Mouse (Mus musculus): ENCODE measurements around the gene Saa2.
"Not testable (repeated sequence)": the region's sequence is repeated elsewhere in the genome, so short reads cannot be mapped to it uniquely, and the experiment has no call there.

The Saa2 gene

DNA sequence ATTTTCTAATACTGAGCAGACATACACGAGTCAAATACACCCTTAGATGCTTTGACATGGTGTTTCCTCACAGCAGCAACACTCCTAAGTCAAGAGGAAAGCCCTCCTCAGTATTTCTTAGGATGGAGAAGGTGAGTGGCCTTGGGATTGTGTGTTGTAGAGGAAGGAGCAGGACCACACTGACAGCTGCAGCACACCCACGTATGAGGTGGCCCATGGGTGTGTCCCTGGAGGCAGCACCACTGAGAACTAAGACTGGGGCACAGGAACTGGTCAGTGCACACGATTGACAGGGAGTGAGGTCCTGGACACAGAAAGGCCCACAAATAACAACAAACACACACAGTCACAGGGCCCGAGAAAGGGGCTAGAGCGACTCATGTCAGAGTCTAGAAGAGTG, 11.5 kb upstream of the Saa2 start:
- CTCF ChIA-PET = not testable (repeated sequence)
- POLR2A ChIA-PET = interaction anchor here in 1 of 4 experiments (0.7 kb wide), 1 partner anchor 218 kb away, joined by 3 read pairs; the partner anchor contains the start of gene Uevld

DNA sequence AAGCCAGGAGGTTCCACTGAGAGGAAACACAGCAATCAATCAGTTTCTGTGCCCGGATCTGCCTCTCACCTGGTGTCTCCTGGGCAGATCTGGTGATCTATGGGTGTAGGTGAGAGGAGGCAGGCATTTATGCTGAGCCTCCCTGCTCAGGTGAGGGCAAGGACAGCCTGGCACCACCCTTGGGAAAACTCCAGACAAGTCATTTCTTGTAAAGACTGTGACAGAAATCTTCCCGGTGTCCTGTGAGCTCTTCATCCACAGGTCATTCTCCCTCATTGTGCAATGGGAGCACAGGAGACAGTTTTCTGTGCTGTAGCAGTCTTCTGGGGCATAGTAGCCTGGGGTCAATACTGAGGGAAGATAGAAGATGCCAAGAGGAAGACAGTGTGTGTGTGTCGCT, 8.7 kb upstream of the Saa2 start, which contains the start of gene Saa1:
Gene Saa1, minus strand, starts transcription at position 101 of the 400 bp plus-strand sequence.
- CTCF ChIA-PET = not testable (repeated sequence)
- POLR2A ChIA-PET = interaction anchor here in 1 of 4 experiments (1.4 kb wide), 1 partner anchor 12 kb away, joined by 3 read pairs; no protein-coding TSS in a partner anchor

DNA sequence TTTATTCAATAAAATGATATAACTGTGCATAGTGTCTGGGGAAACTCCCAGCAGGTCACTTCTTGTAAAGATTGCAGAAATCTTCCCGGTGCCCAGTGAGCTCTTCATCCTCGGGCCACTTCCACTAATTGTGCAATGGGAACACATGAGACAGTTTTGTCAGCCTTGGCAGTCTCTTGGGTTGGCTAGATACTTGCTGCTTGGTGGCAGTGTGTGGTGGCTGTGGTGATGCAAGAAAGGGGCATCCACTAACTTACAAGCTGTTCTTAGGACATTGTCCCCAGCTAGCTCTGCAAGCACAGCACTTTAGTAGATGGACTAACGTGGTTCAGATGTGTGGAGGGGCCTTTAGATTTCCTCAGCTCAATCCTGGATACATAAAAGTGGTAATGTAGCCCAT, 5.8 kb upstream of the Saa2 start:
- POLR2A ChIA-PET = interaction anchor here in 2 of 4 experiments (0.8 to 1.2 kb wide), 4 partner anchors 12 to 172 kb away, joined by 3 to 5 read pairs (median 4); no protein-coding TSS in a partner anchor
- CTCF ChIA-PET = interaction anchor here in 1 of 4 experiments (1.3 kb wide), 1 partner anchor 10 kb away, joined by 3 read pairs; no protein-coding TSS in a partner anchor

DNA sequence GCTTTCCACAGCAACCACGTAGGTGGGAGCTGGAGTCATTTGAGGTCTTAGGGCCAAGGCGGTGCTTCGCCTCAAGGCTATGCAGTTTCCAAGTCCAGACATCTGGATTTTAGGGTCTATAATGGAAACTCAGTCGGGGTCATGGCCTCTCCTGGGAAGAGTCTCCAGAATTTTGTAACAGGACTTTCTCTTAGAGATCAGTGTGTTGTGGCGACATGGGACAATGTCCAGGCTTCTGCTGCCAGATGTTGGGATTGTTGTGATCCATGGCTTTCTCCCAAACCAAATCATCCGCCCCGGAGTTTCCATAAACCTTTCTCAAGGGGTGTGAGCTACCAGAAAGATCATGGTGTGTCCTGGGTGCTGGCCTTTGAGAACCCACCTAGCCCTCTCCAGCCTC, 5.2 kb upstream of the Saa2 start:
- POLR2A ChIA-PET = interaction anchor here in 2 of 4 experiments (0.8 to 1.2 kb wide), 4 partner anchors 12 to 172 kb away, joined by 3 to 5 read pairs (median 4); no protein-coding TSS in a partner anchor
- CTCF ChIA-PET = interaction anchor here in 1 of 4 experiments (1.3 kb wide), 1 partner anchor 9 kb away, joined by 3 read pairs; no protein-coding TSS in a partner anchor

DNA sequence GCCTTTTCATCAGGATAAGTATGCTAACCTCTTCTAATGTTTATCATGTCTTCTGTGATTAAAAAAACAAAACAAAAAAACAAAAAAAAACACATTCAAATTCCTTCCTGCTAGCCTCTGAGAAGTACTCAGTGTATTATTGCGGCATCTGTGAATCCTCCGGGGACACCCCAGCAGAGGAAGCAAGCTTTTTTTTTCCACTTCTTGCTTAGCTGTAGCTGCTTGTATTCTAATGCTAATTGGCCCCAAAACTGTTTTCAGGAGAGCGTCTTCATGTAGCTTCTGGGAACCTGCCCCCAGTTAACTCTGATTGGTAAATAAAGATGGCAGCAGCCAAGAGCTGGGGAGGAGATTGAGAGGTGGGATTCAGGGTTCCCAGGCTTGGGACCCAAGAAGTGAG, 3.1 kb upstream of the Saa2 start:
- CTCF ChIA-PET = interaction anchor here in 2 of 4 experiments (0.5 to 0.8 kb wide), 2 partner anchors 10 to 38 kb away, joined by 3 to 4 read pairs; no protein-coding TSS in a partner anchor

DNA sequence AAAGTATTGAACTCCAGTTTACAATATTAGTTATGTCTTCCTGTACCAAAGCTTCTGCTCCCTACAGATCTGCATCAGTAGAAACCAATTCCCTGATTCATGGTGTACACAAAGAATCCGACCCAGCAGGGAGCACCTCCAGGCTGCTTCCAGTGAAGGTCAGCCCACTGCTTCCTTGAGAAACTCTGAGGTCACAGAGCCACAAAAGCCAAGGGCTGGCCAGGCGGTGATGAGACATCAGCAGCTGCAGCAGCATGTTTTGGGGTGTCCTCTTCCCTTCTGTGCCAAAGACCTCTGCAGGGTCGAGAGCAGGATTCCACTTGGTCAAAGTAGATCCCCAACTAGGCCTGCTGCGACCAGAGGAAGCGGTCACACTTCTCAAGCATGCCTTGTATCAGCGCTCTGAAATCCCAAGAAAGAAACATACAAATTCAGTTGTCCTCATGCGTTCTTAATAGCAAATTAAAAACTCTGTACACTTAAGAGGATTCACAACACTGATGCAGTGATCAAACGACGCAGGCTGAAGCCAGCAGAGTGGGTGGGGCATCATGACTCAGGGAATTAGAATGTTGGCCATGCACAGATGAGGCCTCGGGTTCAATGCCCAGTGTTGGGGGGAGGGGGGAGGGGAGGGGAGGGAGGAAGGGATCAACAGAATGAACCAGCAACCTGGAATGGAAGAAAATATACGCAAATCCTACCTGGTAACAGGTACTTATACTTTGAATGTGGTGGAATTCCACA, 9.6 kb downstream of the Saa2 start:
- CTCF ChIA-PET = interaction anchor here in 3 of 4 experiments (0.5 to 0.8 kb wide), 4 partner anchors 8 to 16 kb away, joined by 3 to 4 read pairs (median 4); no protein-coding TSS in a partner anchor
- POLR2A ChIA-PET = interaction anchor here in 2 of 4 experiments (0.5 to 1.4 kb wide), 8 partner anchors 8 to 97 kb away, joined by 3 to 4 read pairs (median 3); no protein-coding TSS in a partner anchor

More for the DNA sequence above, 3.1 kb upstream of the Saa2 start:
- POLR2A ChIA-PET = interaction anchor here in 3 of 4 experiments (0.6 to 1.6 kb wide), 28 partner anchors 8 to 1261 kb away, joined by 3 to 10 read pairs (median 3); partner anchors contain the start of genes Gtf2h1 (in 1 of the 3), Hps5 (in 1 of the 3), Saa3 (in 1 of the 3) and Saa4 (in 1 of the 3)

DNA sequence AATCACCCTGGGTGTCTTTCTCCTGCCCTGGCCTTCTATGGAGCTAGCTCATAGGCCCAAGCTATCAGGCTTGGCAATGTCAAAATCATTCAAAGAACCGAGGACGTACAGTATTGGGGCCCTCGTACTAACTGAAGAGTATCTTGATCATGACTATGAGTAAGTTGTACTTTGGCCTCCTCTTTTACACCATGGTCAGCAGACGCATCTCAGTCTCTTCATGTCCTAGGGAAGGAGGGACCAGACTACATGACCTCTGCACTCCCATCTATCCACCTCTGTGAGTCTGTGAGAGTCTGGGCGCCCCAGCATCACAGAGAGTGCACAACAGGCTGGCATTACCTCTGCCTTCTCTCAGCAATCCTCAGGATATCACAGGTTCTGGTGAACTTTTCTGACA, 11.0 kb downstream of the Saa2 start:
- ChIA-PET POLR2A (interaction anchor here in 3 of 4 experiments (0.5 to 1.3 kb wide), 8 partner anchors 13 to 160 kb away, joined by 3 to 6 read pairs (median 3); partner anchors contain the start of gene Saa3 (in 1 of the 3)), CTCF (interaction anchor here in 2 of 4 experiments (0.7 to 1.5 kb wide), 3 partner anchors 8 to 188 kb away, joined by 3 to 5 read pairs (median 3); partner anchors contain the start of gene Saal1 (in 1 of the 2))

DNA sequence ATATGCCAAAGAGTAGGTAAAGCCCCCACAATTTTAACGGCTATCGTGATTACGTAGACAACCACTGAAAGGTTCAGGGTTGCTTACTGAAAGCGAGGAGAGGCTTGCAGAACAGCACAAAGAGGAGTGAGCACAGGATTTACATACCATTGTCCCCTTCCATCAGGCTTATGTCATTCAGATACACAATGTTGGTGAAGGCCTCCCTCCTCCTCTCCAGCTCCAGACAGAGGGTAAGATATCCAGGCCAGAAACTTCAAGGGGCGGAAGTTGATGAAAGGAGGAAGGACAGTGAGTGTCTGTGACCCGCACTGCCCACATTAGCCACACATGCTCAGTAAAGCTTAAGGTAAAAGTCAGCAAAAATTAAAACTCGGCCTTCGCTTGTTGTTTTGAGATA, 13.1 kb downstream of the Saa2 start:
- ChIA-PET POLR2A (interaction anchor here in 1 of 4 experiments (0.6 to 1.1 kb wide), 3 partner anchors 60 to 74 kb away, joined by 3 read pairs; no protein-coding TSS in a partner anchor), CTCF (interaction anchor here in 1 of 4 experiments (0.6 kb wide), 1 partner anchor 385 kb away, joined by 3 read pairs; no protein-coding TSS in a partner anchor)

DNA sequence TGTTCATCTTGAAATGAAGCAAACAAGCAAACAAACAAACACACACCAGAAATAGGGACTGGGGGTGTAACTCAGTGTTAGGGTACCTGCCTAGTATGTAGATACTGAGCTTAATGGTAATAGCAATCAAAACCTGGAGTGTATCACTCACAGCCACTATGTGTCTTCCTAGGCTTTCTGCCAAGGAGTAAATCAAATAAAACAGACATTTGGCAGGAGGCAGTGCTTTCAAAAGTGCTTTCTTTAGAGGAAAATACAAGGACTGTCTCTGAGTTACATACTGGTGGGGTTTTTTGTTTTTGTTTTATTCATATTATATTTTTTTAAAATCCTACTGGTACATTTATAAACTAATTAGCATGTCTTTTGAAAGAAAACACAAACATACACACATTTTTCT, 15.8 kb downstream of the Saa2 start:
- CTCF ChIA-PET = interaction anchor here in 2 of 4 experiments (0.7 to 1.1 kb wide), 3 partner anchors 50 to 670 kb away, joined by 3 read pairs; no protein-coding TSS in a partner anchor
- POLR2A ChIA-PET = interaction anchor here in 2 of 4 experiments (1.0 to 2.1 kb wide), 6 partner anchors 9 to 32 kb away, joined by 3 to 11 read pairs (median 4); partner anchors contain the start of genes Gtf2h1 (in 2 of the 2) and Hps5 (in 2 of the 2)

DNA sequence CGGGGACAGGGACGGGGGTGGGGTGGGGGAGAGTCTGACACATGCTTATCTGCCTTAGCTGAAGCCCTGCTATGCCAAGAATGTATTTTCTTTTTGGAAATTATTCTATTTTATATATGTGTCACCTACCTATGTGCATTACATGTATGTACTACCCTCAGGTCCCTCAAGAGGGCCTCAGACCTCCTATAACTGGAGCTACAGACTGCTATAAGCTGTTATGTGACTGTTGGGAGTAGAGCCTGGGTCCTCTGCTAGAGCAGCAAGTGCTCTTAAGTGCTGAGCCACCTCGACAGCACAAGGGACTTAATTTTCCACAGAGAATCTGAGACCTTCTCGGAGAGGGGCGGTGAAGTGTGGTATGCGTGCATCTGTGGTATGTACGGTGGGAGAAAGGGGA, 16.9 kb downstream of the Saa2 start:
- ChIA-PET POLR2A (interaction anchor here (0.6 to 2.1 kb wide), 18 partner anchors 9 to 89 kb away, joined by 3 to 11 read pairs (median 4); partner anchors contain the start of genes Gtf2h1 (in 2 of the 4), Hps5 (in 2 of the 4) and Saal1 (in 1 of the 4)), CTCF (interaction anchor here (0.5 to 4.1 kb wide), 18 partner anchors 13 to 1114 kb away, joined by 3 to 28 read pairs (median 3); partner anchors contain the start of genes Saal1 (in 3 of the 4), Gtf2h1 (in 1 of the 4), Hps5 (in 1 of the 4) and Saa3 (in 1 of the 4))

DNA sequence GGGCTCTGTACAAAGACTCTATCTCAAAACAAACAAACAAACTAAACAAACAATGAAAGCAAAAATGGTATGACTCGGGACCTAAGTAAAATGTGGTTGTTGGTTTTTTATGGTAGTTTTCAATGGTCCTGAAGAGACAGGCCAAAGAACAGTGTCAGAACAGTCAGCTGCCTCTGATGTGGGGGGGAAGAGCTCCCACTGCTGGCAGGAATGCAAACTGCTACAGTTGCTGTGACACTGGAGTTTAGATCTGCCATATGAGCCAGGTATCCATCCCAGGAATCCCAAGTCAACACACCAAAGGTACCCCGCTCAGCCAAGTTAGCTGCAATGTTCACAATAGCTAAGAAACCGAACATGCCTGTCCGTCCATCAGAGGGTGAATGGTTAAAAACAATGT, 19.1 kb downstream of the Saa2 start:
- POLR2A ChIA-PET = interaction anchor here (0.5 to 2.4 kb wide), 18 partner anchors 11 to 285 kb away, joined by 3 to 13 read pairs (median 5); partner anchors contain the start of genes Gtf2h1 (in 2 of the 4), Hps5 (in 2 of the 4), Saa2 (in 1 of the 4) and Saa3 (in 1 of the 4)
- CTCF ChIA-PET = interaction anchor here (0.6 to 4.1 kb wide), 34 partner anchors 8 to 378 kb away, joined by 3 to 28 read pairs (median 4); partner anchors contain the start of genes Saa3 (in 2 of the 4) and Saal1 (in 2 of the 4)

DNA sequence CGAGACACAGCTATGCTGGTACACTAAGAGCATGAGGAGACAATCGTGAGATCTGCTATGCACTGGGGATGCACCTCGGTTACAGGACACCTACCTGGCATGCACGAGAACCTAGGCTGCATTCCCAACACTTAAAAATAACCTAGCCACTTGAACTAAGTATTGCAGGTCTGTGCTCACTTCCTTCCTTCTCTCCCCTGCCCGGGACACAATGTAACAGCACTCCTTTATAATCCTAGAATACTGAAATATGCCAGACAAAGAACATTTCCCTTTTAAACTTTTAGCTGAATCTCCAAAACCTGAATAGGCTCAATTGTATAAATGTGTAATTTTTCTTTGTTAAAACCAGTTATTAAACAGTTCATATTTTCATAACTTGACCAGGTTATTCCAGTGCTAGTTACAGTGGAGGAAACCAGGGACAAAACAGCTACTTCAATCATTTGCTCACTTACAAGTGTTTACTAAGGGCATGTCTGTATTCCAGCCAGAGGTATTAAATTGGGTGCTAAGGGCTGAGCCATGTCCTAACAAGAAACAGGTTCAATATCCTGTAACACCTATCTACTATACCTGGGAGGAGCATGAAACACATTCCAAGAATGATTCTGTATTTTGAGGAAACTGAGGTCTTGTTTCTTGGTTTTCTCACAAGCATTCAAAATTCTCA, 37.7 kb downstream of the Saa2 start:
- ChIA-PET CTCF (interaction anchor here in 2 of 4 experiments (0.7 to 1.0 kb wide), 2 partner anchors 19 to 79 kb away, joined by 3 to 4 read pairs; partner anchors contain the start of gene Saal1 (in 1 of the 2)), POLR2A (interaction anchor here in 2 of 4 experiments (0.7 to 1.1 kb wide), 2 partner anchors 28 to 226 kb away, joined by 3 to 11 read pairs; no protein-coding TSS in a partner anchor)

DNA sequence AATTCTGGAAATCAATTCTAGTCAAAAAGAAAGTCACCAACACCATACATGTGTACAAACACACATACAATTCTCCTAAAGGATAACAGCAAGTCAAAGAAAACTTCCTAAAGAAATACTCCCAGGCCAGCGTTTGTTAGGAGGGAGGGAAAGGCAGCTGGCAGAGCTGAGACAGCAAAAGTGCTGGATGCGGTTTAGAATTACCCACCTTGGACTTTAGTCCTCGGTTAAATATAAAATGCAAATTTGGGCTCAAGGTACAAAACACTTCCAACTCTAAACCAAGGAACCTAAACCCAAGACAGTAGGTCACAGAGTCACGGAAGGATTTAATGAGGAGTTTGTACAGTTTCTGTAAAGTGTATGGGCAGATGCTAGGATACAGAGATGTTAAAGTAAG, 42.3 kb downstream of the Saa2 start:
- POLR2A ChIA-PET = interaction anchor here in 1 of 4 experiments (3.1 to 3.3 kb wide), 2 partner anchors 8 to 12 kb away, joined by 14 to 25 read pairs; no protein-coding TSS in a partner anchor
- CTCF ChIA-PET = interaction anchor here in 3 of 4 experiments (0.5 to 2.1 kb wide), 4 partner anchors 23 to 921 kb away, joined by 3 to 14 read pairs (median 7); partner anchors contain the start of gene Saal1 (in 1 of the 3)

DNA sequence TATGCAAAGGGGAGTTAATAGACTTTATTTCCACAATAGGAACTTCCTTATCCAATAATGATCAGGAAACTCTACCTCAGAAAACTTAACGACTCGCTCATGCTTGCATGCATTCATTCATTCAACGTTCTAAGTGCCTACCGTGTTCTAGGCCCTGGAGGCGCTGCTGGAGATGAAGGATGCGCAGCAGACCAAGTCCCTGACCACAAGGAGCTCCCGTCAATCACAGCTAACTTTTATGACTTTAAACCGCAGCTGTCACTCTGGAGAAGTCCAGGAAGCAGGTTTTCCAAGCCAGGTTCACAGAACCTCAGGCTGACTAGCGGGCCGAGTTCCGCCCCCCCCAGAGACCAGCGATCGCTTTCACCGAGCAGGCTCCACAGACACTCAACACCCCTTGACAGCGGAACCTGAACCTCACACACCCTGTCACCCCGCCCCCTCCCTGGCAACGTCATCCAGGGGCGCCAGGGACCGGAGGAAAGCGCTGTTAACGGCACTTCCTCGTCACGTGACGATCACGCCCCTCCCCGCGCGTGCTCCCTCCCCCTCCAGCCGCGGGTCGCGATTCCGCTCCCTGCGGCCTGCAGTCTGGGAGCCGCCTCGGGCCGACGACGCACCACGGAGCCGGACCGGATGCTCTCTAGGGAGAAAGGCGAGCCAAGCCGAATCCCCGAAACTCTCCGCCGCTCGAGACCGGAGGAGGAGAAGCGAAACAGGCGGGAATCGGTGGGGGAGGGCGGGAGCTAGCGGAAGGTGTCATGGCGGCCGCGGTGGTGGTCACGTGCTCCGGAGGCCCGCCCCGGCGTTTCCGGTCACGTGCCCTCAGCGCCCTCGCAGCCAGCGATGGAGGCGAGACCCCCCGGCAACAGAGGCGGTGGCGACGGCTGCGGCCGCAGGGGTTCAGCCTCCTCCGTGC, 44.0 kb downstream of the Saa2 start, which contains the start of the genes Hps5 and Gtf2h1:
Gene Hps5, minus strand, starts transcription at position 778 of the 919 bp plus-strand sequence.
Gene Gtf2h1, plus strand, starts transcription at position 817 of the 919 bp plus-strand sequence.
- ChIA-PET POLR2A (interaction anchor here (0.6 to 3.3 kb wide), 62 partner anchors 9 to 1220 kb away, joined by 3 to 25 read pairs (median 4); partner anchors contain the start of genes Saal1 (in 2 of the 4), Sergef (in 1 of the 4) and Spty2d1 (in 1 of the 4)), CTCF (interaction anchor here in 3 of 4 experiments (0.6 to 2.1 kb wide), 5 partner anchors 25 to 981 kb away, joined by 3 to 6 read pairs (median 3); partner anchors contain the start of genes Cyth2 (in 1 of the 3) and Saal1 (in 1 of the 3))

DNA sequence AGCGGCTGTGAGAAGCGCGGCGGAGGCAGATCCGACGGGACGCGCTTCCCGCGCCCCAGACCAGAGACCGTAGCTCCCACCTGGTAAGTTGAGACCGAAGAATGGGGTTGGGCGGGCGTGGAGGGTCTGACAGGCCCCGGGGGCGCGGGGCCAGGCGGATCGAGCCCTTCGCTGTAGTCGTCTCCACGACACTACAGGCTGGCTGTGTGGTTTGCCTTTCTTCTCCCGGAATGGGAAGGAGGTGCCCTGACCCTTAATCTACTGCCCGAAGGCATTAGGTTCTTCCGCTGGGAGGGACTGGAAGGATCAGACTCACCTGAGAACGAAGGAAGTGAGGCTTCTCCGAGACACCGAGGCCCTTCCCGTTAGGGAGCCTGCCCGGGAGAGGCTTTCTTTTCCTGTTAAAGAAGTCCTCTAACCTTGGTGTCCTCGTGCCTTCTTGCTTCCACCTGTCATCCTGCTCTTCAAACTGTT, 44.7 kb downstream of the Saa2 start:
- ChIA-PET CTCF (interaction anchor here in 2 of 4 experiments (0.6 to 1.3 kb wide), 3 partner anchors 27 to 982 kb away, joined by 3 to 6 read pairs (median 3); partner anchors contain the start of gene Cyth2 (in 1 of the 2)), POLR2A (interaction anchor here (0.6 to 3.3 kb wide), 58 partner anchors 9 to 1221 kb away, joined by 3 to 25 read pairs (median 4); partner anchors contain the start of genes Saal1 (in 2 of the 4), Sergef (in 1 of the 4) and Spty2d1 (in 1 of the 4))

All from embryonic stem cell, embryonic (primary cell).